Mouse (Mus musculus): Measurements from ENCODE around the gene Nxph4. TPM values are rescaled to one million over a fixed set of nuclear protein-coding genes. Genes with fewer than 3 reads are reported as not detected.
A peak's percentile ranks its signal among the peaks of the same experiment; 100 is the strongest.

The Nxph4 gene
- polyA plus RNA-seq, 1 experiment from 2014 or later: 5.4 TPM

GRCm38 (mm10) chr10:127566553-127567326 is 32.4 kb upstream of the Nxph4 start:
- Histone ChIP-seq H3K27ac (no peak overlapping the region), H3K4me1 (peaks cover 4% of the 10 kb centered on the region; the same call in 1 of the 2 replicates), H3K9ac (no peak overlapping the region), H3K27me3 (replicated peaks) (no peaks in the 10 kb centered on the region), H3K9me3 (no peaks in the 10 kb centered on the region), H3K4me2 (no peak overlapping the region), H3K36me3 (peaks cover 41% of the 10 kb centered on the region), H3K4me3 (replicated peaks) (no peak overlapping the region)
- no peak for ATAC-seq (ENCODE audit: insufficient read depth, low FRiP score, low read depth)
- WGBS: 92% methylated on average over 28 of the region's 28 CpGs

GRCm38 (mm10) chr10:127564301-127564700 is 29.9 kb upstream of the Nxph4 start:
- Histone ChIP-seq H3K27me3 (replicated peaks) (no peaks in the 10 kb centered on the region), H3K36me3 (peaks cover 42% of the 10 kb centered on the region), H3K4me2 (no peak overlapping the region), H3K4me1 (no peaks in the 10 kb centered on the region), H3K4me3 (replicated peaks) (no peak overlapping the region), H3K27ac (peak overlapping the region; percentile 61; the same call in 1 of the 2 replicates), H3K9ac (no peak overlapping the region), H3K9me3 (no peaks in the 10 kb centered on the region)
- ATAC-seq (ENCODE audit: insufficient read depth, low FRiP score, low read depth): peak; percentile 74
- WGBS: 39% methylated on average over 13 of the region's 13 CpGs

- Histone ChIP-seq H3K27ac (peak overlapping the region; percentile 61; the same call in 1 of the 2 replicates), H3K36me3 (peaks cover 44% of the 10 kb centered on the region), H3K4me3 (replicated peaks) (no peak overlapping the region), H3K27me3 (replicated peaks) (no peaks in the 10 kb centered on the region), H3K4me2 (no peak overlapping the region), H3K9me3 (no peaks in the 10 kb centered on the region), H3K4me1 (no peaks in the 10 kb centered on the region), H3K9ac (no peak overlapping the region)
- WGBS: 64% methylated on average over 8 of the region's 8 CpGs
- peak; percentile 1; the same call in 1 of the 2 replicates for ATAC-seq (ENCODE audit: insufficient read depth, low FRiP score, low read depth)
Observed at GRCm38 (mm10) chr10:127563840-127564239, 29.5 kb upstream of the Nxph4 start.

- ATAC-seq (ENCODE audit: insufficient read depth, low FRiP score, low read depth): no peak
- no peaks in the 10 kb centered on the region for H3K4me1 ChIP-seq
- no peak overlapping the region for H3K4me3 ChIP-seq (replicated peaks)
- no peaks in the 10 kb centered on the region for H3K9me3 ChIP-seq
- no peak overlapping the region for H3K27ac ChIP-seq
- no peak overlapping the region for H3K4me2 ChIP-seq
- no peaks in the 10 kb centered on the region for H3K27me3 ChIP-seq (replicated peaks)
- no peak overlapping the region for H3K9ac ChIP-seq
- peaks cover 53% of the 10 kb centered on the region for H3K36me3 ChIP-seq
Observed at GRCm38 (mm10) chr10:127561145-127561544, 26.8 kb upstream of the Nxph4 start.

GRCm38 (mm10) chr10:127557397-127557796 is 23.0 kb upstream of the Nxph4 start:
- H3K4me2 ChIP-seq: no peak overlapping the region
- ATAC-seq (ENCODE audit: insufficient read depth, low FRiP score, low read depth): no peak
- WGBS: 86% methylated on average over 13 of the region's 13 CpGs
- no peak overlapping the region for H3K4me3 ChIP-seq (replicated peaks)
- no peaks in the 10 kb centered on the region for H3K27me3 ChIP-seq (replicated peaks)
- peaks cover 72% of the 10 kb centered on the region for H3K36me3 ChIP-seq
- no peaks in the 10 kb centered on the region for H3K4me1 ChIP-seq
- H3K9ac ChIP-seq: no peak overlapping the region
- H3K9me3 ChIP-seq: no peaks in the 10 kb centered on the region
- no peak overlapping the region for H3K27ac ChIP-seq

- H3K27me3 ChIP-seq (replicated peaks): no peaks in the 10 kb centered on the region
- WGBS: 75% methylated on average over 18 of the region's 18 CpGs
Observed at GRCm38 (mm10) chr10:127555703-127556102, 21.3 kb upstream of the Nxph4 start.

GRCm38 (mm10) chr10:127549892-127550291 is 15.5 kb upstream of the Nxph4 start:
- H3K9ac ChIP-seq: no peak overlapping the region
- no peak for ATAC-seq (ENCODE audit: insufficient read depth, low FRiP score, low read depth)
- H3K4me1 ChIP-seq: no peaks in the 10 kb centered on the region
- 88% methylated on average over 17 of the region's 17 CpGs for WGBS
- H3K27ac ChIP-seq: no peak overlapping the region
- peaks cover 85% of the 10 kb centered on the region for H3K36me3 ChIP-seq
- H3K27me3 ChIP-seq (replicated peaks): no peaks in the 10 kb centered on the region
- no peak overlapping the region for H3K4me3 ChIP-seq (replicated peaks)
- H3K9me3 ChIP-seq: no peaks in the 10 kb centered on the region
- H3K4me2 ChIP-seq: no peak overlapping the region

More at GRCm38 (mm10) chr10:127555703-127556102, 21.3 kb upstream of the Nxph4 start:
- Histone ChIP-seq H3K4me2 (no peak overlapping the region), H3K4me1 (no peaks in the 10 kb centered on the region), H3K36me3 (peaks cover 88% of the 10 kb centered on the region), H3K27ac (no peak overlapping the region), H3K9me3 (no peaks in the 10 kb centered on the region), H3K9ac (no peak overlapping the region), H3K4me3 (replicated peaks) (no peak overlapping the region)
- no peak for ATAC-seq (ENCODE audit: insufficient read depth, low FRiP score, low read depth)

GRCm38 (mm10) chr10:127548236-127548635 is 13.9 kb upstream of the Nxph4 start:
- peaks cover 80% of the 10 kb centered on the region for H3K36me3 ChIP-seq
- WGBS: 95% methylated on average over 15 of the region's 15 CpGs
- H3K4me2 ChIP-seq: no peak overlapping the region
- H3K9ac ChIP-seq: no peak overlapping the region
- no peaks in the 10 kb centered on the region for H3K27me3 ChIP-seq (replicated peaks)
- H3K9me3 ChIP-seq: no peaks in the 10 kb centered on the region
- no peaks in the 10 kb centered on the region for H3K4me1 ChIP-seq
- ATAC-seq (ENCODE audit: insufficient read depth, low FRiP score, low read depth): no peak
- H3K27ac ChIP-seq: no peak overlapping the region
- no peak overlapping the region for H3K4me3 ChIP-seq (replicated peaks)

GRCm38 (mm10) chr10:127546505-127546904 is 12.1 kb upstream of the Nxph4 start:
- no peaks in the 10 kb centered on the region for H3K27me3 ChIP-seq (replicated peaks)
- no peak overlapping the region for H3K9ac ChIP-seq
- H3K9me3 ChIP-seq: no peaks in the 10 kb centered on the region
- H3K36me3 ChIP-seq: peaks cover 80% of the 10 kb centered on the region
- 88% methylated on average over 7 of the region's 7 CpGs for whole genome bisulfite sequencing
- H3K4me2 ChIP-seq: no peak overlapping the region
- H3K27ac ChIP-seq: no peak overlapping the region
- H3K4me1 ChIP-seq: no peaks in the 10 kb centered on the region
- H3K4me3 ChIP-seq (replicated peaks): no peak overlapping the region
- ATAC-seq (ENCODE audit: insufficient read depth, low FRiP score, low read depth): no peak

GRCm38 (mm10) chr10:127544375-127544774 is 10.0 kb upstream of the Nxph4 start:
- Histone ChIP-seq H3K27me3 (replicated peaks) (no peaks in the 10 kb centered on the region), H3K9me3 (no peaks in the 10 kb centered on the region), H3K9ac (no peak overlapping the region), H3K4me2 (no peak overlapping the region), H3K27ac (no peak overlapping the region), H3K4me1 (no peaks in the 10 kb centered on the region), H3K4me3 (replicated peaks) (no peak overlapping the region), H3K36me3 (peaks cover 74% of the 10 kb centered on the region)
- ATAC-seq (ENCODE audit: insufficient read depth, low FRiP score, low read depth): no peak
- 87% methylated on average over 20 of the region's 20 CpGs for WGBS

- no peak overlapping the region for H3K4me2 ChIP-seq
Observed at GRCm38 (mm10) chr10:127543916-127544315, 9.6 kb upstream of the Nxph4 start.

GRCm38 (mm10) chr10:127542720-127543119 is 8.4 kb upstream of the Nxph4 start:
- Histone ChIP-seq H3K9ac (no peak overlapping the region), H3K36me3 (peaks cover 68% of the 10 kb centered on the region), H3K27me3 (replicated peaks) (no peaks in the 10 kb centered on the region), H3K4me1 (no peaks in the 10 kb centered on the region), H3K27ac (no peak overlapping the region), H3K9me3 (no peaks in the 10 kb centered on the region), H3K4me2 (no peak overlapping the region), H3K4me3 (replicated peaks) (no peak overlapping the region)
- no peak for ATAC-seq (ENCODE audit: insufficient read depth, low FRiP score, low read depth)
- 62% methylated on average over 6 of the region's 6 CpGs for WGBS

More at GRCm38 (mm10) chr10:127543916-127544315, 9.6 kb upstream of the Nxph4 start:
- no peaks in the 10 kb centered on the region for H3K4me1 ChIP-seq
- H3K36me3 ChIP-seq: peaks cover 78% of the 10 kb centered on the region
- no peak overlapping the region for H3K4me3 ChIP-seq (replicated peaks)
- no peaks in the 10 kb centered on the region for H3K27me3 ChIP-seq (replicated peaks)
- H3K9ac ChIP-seq: no peak overlapping the region
- H3K27ac ChIP-seq: no peak overlapping the region
- no peak for ATAC-seq (ENCODE audit: insufficient read depth, low FRiP score, low read depth)
- H3K9me3 ChIP-seq: no peaks in the 10 kb centered on the region
- 63% methylated on average over 3 of the region's 3 CpGs for WGBS

Measured in stomach, embryonic 15.5 days (tissue).